Mouse (Mus musculus) hindbrain, embryonic 11.5 days (tissue): ENCODE data around the gene Erbb2. TPM values are rescaled to one million over a fixed set of nuclear protein-coding genes. Genes with fewer than 3 reads are reported as not detected.

Experiments used
- ATAC-seq: fragments of 200-750 bp; cut with Nextera tagmentation; 2 replicates; pipeline ENCODE4 v1.8.0; 2017; ENCODE audit warnings: mild to moderate bottlenecking, moderate TSS enrichment, moderate library complexity; ENCODE audit not compliant: low FRiP score
- DNase-seq: peaks from one replicate; pipeline ENCODE4 v3.0.0-alpha.2; 2015; ENCODE audit warnings: low spot score
- H3K27ac ChIP-seq: fragments of 300-500 bp; sonication (generic); 2 replicates; pipeline ENCODE4 v1.5.1; 2014; ENCODE audit warnings: mild to moderate bottlenecking, low read depth, low read length
- H3K27me3 ChIP-seq: fragments of 300-500 bp; sonication (generic); 2 replicates; pipeline ENCODE4 v1.6.1; 2014; ENCODE audit warnings: mild to moderate bottlenecking, low read length, moderate library complexity, mixed read lengths; ENCODE audit not compliant: control insufficient read depth, insufficient read depth
- H3K36me3 ChIP-seq: fragments of 300-500 bp; sonication (generic); 2 replicates; pipeline ENCODE4 v1.6.1; 2014; ENCODE audit warnings: mild to moderate bottlenecking, low read length, moderate library complexity, mixed read lengths; ENCODE audit not compliant: control insufficient read depth, insufficient read depth
- H3K4me1 ChIP-seq: fragments of 300-500 bp; sonication (generic); replicated peaks from 2 replicates; pipeline ENCODE4 v1.6.1; 2014; ENCODE audit warnings: low read length, mixed read lengths; ENCODE audit not compliant: control insufficient read depth, insufficient read depth
- H3K4me2 ChIP-seq: fragments of 300-500 bp; sonication (generic); replicated peaks from 2 replicates; pipeline ENCODE4 v1.6.1; 2014; ENCODE audit warnings: mild to moderate bottlenecking, low read depth, low read length
- H3K4me3 ChIP-seq: fragments of 300-500 bp; sonication (generic); 2 replicates; pipeline ENCODE4 v1.5.1; 2014; ENCODE audit warnings: low read depth, low read length
- H3K9ac ChIP-seq: fragments of 300-500 bp; sonication (generic); 2 replicates; pipeline ENCODE4 v1.6.1; 2014; ENCODE audit warnings: low read depth, low read length
- H3K9me3 ChIP-seq: fragments of 300-500 bp; sonication (generic); 2 replicates; pipeline ENCODE4 v1.6.1; 2016; ENCODE audit warnings: low read length; ENCODE audit not compliant: control insufficient read depth
- WGBS: fragments of 180-500 bp; shearing (Covaris S2); extraction: QIAGEN DNeasy Blood & Tissue Kit; methylation state at CpG from one replicate; pipeline ENCODE4 v1.1.7; 2014; 5-methylcytosine and 5-hydroxymethylcytosine counted together
- polyA plus RNA-seq: library from polyadenylated mRNA; unstranded; fragments of >200 nt; fragmentation: Nextera tagmentation; extraction: Ambion mirVana; gene quantifications from 2 replicates; pipeline ENCODE4 v1.2.1, GENCODE M21; 2014

Erbb2 gene
- polyA plus RNA-seq = 15.5 and 17.2 TPM in 2 replicates

DNA sequence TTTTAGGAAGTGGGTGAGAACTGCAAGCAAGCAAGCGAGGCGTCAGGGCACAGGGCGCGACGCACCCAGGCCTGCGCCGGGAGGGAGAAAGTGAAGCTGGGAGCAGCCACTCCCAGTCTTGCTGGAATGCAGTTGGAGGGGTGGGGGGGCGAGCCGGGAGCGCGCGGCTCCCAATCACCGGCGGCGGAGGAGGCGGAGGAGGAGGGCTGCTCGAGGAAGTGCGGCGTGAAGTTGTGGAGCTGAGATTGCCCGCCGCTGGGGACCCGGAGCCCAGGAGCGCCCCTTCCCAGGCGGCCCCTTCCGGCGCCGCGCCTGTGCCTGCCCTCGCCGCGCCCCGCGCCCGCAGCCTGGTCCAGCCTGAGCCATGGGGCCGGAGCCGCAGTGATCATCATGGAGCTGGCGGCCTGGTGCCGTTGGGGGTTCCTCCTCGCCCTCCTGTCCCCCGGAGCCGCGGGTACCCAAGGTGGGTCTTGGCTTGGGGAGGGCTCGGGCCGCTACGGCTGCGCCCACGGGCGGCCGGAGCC, at the start of gene Erbb2:
Gene Erbb2, plus strand, starts transcription at position 198 of the 524 bp plus-strand sequence.
- peak within 1 kb of the TSS; percentile 79 for H3K4me3 ChIP-seq
- DNase-seq = peak; percentile 79
- H3K27ac ChIP-seq = peak within 1 kb of the TSS; percentile 24; the same call in 1 of the 2 replicates
- peaks cover 5% of the 10 kb centered on the region; the same call in 1 of the 2 replicates for H3K27me3 ChIP-seq
- WGBS = 0% methylated on average over 46 of the region's 49 CpGs
- H3K9me3 ChIP-seq = no peaks in the 10 kb centered on the region
- peak within 1 kb of the TSS; percentile 99 for H3K4me2 ChIP-seq
- peaks cover 4% of the 10 kb centered on the region for H3K4me1 ChIP-seq
- ATAC-seq = peak; percentile 62
- H3K36me3 ChIP-seq = no peaks in the 10 kb centered on the region
- peak within 1 kb of the TSS; percentile 83 for H3K9ac ChIP-seq

DNA sequence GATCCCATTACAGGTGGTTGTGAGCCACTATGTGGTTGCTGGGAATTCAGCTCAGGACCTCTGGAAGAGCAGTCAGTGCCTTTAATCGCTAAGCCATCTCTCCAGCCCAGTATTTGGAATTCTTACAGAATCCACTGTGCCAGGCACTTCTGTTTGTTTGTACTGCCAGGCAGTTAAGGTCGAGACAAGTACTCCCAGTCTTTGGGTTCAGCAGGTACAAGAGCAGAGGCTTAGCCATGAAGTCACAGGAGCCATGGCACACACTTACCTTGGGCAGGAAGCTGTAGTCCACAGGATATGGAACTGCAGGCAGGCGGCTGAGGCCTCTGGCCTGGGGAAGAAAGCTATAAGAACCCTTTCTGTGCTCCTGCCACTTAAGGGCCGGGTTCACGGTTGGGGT, 48.5 kb upstream of the Erbb2 start:
- Histone ChIP-seq H3K9me3 (no peaks in the 10 kb centered on the region), H3K36me3 (no peaks in the 10 kb centered on the region), H3K4me2 (no peak overlapping the region), H3K4me3 (no peak overlapping the region), H3K27me3 (no peaks in the 10 kb centered on the region), H3K9ac (no peak overlapping the region), H3K4me1 (peaks cover 24% of the 10 kb centered on the region), H3K27ac (no peak overlapping the region)
- ATAC-seq = no peak
- 90% methylated on average over 5 of the region's 5 CpGs for WGBS
- no peak for DNase-seq

DNA sequence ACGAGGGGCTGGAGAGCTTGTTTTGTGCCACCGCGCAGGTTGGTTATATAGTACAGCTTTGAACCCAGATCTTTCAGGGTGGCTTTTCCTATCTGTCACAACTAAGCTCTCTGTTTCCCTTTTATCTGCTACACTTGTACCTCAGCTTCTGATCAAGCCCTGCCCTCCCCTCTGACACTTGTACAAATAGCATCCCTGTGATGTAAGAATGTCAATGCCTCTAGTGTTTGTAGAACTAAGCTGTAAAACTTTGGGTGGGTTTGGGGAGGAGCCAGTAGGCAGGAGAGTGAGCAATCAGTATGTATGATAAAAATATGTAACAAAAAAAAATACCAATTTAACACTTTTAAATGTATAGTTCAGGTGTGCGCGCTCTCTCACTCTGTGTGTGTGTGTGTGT, 47.9 kb upstream of the Erbb2 start:
- Histone ChIP-seq H3K36me3 (no peaks in the 10 kb centered on the region), H3K4me1 (peaks cover 20% of the 10 kb centered on the region), H3K4me3 (no peak overlapping the region), H3K9me3 (no peaks in the 10 kb centered on the region), H3K9ac (no peak overlapping the region), H3K27me3 (no peaks in the 10 kb centered on the region), H3K4me2 (no peak overlapping the region), H3K27ac (no peak overlapping the region)
- no peak for DNase-seq
- 93% methylated on average over 5 of the region's 5 CpGs for WGBS
- ATAC-seq = no peak

DNA sequence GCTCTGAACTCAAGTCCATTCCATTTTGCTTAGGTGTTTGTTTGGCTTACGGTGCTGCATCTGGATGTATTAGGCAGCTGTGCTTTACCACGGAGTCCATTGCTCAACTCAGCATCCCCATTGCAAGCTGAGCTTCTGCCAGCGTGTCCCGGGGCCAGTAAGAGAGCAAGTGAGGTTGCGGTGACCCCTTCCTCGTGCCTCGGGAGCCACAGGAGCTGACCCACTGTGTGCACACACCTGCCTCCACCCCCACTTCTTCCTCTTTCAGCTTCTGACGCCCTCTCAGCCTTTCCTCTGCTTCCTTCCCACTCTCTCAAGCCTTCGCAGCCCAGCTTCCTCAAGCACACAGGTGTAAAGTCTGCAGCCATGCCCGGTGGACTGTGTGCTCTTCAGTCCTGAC, 46.0 kb upstream of the Erbb2 start:
- 78% methylated on average over 10 of the region's 10 CpGs for WGBS
- H3K9me3 ChIP-seq = no peaks in the 10 kb centered on the region
- no peak overlapping the region for H3K4me3 ChIP-seq
- peaks cover 17% of the 10 kb centered on the region for H3K4me1 ChIP-seq
- no peaks in the 10 kb centered on the region for H3K36me3 ChIP-seq
- H3K27ac ChIP-seq = no peak overlapping the region
- ATAC-seq (no peak), DNase-seq (no peak)
- no peak overlapping the region for H3K4me2 ChIP-seq
- no peaks in the 10 kb centered on the region for H3K27me3 ChIP-seq
- no peak overlapping the region for H3K9ac ChIP-seq

GRCm38 (mm10) chr11:98367171-98367862, 45.0 kb upstream of the Erbb2 start:
- 87% methylated on average over 10 of the region's 10 CpGs for WGBS
- no peaks in the 10 kb centered on the region for H3K27me3 ChIP-seq
- H3K4me2 ChIP-seq = no peak overlapping the region
- no peaks in the 10 kb centered on the region for H3K36me3 ChIP-seq
- H3K27ac ChIP-seq = no peak overlapping the region
- peaks cover 13% of the 10 kb centered on the region for H3K4me1 ChIP-seq
- no peak for DNase-seq
- ATAC-seq = no peak
- no peaks in the 10 kb centered on the region for H3K9me3 ChIP-seq
- no peak overlapping the region for H3K4me3 ChIP-seq
- no peak overlapping the region for H3K9ac ChIP-seq

DNA sequence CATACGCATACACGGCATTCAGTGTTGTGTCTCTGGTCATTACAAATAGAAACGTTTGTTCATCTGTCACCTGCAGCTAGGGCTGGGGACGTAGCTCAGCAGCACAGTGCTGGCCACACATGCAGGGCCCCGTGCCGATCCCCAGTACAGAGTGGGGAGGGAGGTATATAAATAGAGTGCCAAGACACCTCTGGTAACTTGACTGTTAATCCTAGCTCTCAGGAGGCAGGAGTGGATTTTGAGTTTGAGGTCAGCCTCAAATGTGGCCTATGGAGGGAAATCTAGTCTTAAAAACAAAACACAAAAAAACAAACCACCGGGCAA, 44.4 kb upstream of the Erbb2 start:
- DNase-seq (no peak), ATAC-seq (no peak)
- no peaks in the 10 kb centered on the region for H3K36me3 ChIP-seq
- no peaks in the 10 kb centered on the region for H3K27me3 ChIP-seq
- no peak overlapping the region for H3K4me2 ChIP-seq
- H3K27ac ChIP-seq = no peak overlapping the region
- H3K9ac ChIP-seq = no peak overlapping the region
- H3K4me1 ChIP-seq = peaks cover 13% of the 10 kb centered on the region
- no peak overlapping the region for H3K4me3 ChIP-seq
- 86% methylated on average over 7 of the region's 7 CpGs for WGBS
- no peaks in the 10 kb centered on the region for H3K9me3 ChIP-seq

GRCm38 (mm10) chr11:98369337-98369736, 42.9 kb upstream of the Erbb2 start:
- Histone ChIP-seq H3K9me3 (no peaks in the 10 kb centered on the region), H3K27me3 (no peaks in the 10 kb centered on the region), H3K4me2 (no peak overlapping the region), H3K4me3 (no peak overlapping the region), H3K36me3 (no peaks in the 10 kb centered on the region), H3K4me1 (peaks cover 13% of the 10 kb centered on the region), H3K27ac (no peak overlapping the region), H3K9ac (no peak overlapping the region)
- 77% methylated on average over 6 of the region's 6 CpGs for WGBS
- DNase-seq (no peak), ATAC-seq (no peak)

GRCm38 (mm10) chr11:98370588-98370987, 41.7 kb upstream of the Erbb2 start:
- peaks cover 6% of the 10 kb centered on the region; the same call in 1 of the 2 replicates for H3K36me3 ChIP-seq
- 72% methylated on average over 2 of the region's 2 CpGs for WGBS
- no peak overlapping the region for H3K9ac ChIP-seq
- H3K4me1 ChIP-seq = peaks cover 13% of the 10 kb centered on the region
- DNase-seq (no peak), ATAC-seq (no peak)
- H3K9me3 ChIP-seq = no peaks in the 10 kb centered on the region
- H3K27me3 ChIP-seq = no peaks in the 10 kb centered on the region
- H3K4me3 ChIP-seq = no peak overlapping the region
- no peak overlapping the region for H3K27ac ChIP-seq
- H3K4me2 ChIP-seq = no peak overlapping the region
